Mouse (Mus musculus) lung, postnatal 0 days (tissue): Measurements from ENCODE around the gene Tango2. TPM values are rescaled to one million over a fixed set of nuclear protein-coding genes. Genes with fewer than 3 reads are reported as not detected.

Experiments used
- ATAC-seq: fragments of 200-750 bp; cut with Nextera tagmentation; 2 replicates; pipeline ENCODE4 v1.8.0; 2017; ENCODE audit warnings: moderate library complexity
- DNase-seq: peaks from one replicate; pipeline ENCODE4 v3.0.0-alpha.2; 2016; ENCODE audit warnings: low spot score
- H3K27ac ChIP-seq: fragments of 300-500 bp; sonication (generic); 2 replicates; pipeline ENCODE4 v1.5.1; 2014; ENCODE audit warnings: antibody characterized with exemption, mild to moderate bottlenecking, low read length, mixed read lengths
- H3K27me3 ChIP-seq: fragments of 300-500 bp; sonication (generic); replicated peaks from 2 replicates; pipeline ENCODE4 v1.6.1; 2014; ENCODE audit warnings: low read length, mixed read lengths; ENCODE audit not compliant: insufficient read depth
- H3K36me3 ChIP-seq: fragments of 300-500 bp; sonication (generic); 2 replicates; pipeline ENCODE4 v1.6.1; 2014; ENCODE audit warnings: low read length, mixed read lengths; ENCODE audit not compliant: insufficient read depth
- H3K4me1 ChIP-seq: fragments of 300-500 bp; sonication (generic); 2 replicates; pipeline ENCODE4 v1.6.1; 2014; ENCODE audit warnings: antibody characterized with exemption, low read depth, low read length, mixed read lengths; ENCODE audit not compliant: insufficient read depth
- H3K4me2 ChIP-seq: fragments of 300-500 bp; sonication (generic); replicated peaks from 2 replicates; pipeline ENCODE4 v1.6.1; 2014; ENCODE audit warnings: low read depth, mild to moderate bottlenecking, low read length, moderate library complexity, mixed read lengths
- H3K4me3 ChIP-seq: fragments of 300-500 bp; sonication (generic); 2 replicates; pipeline ENCODE4 v1.5.1; 2014; ENCODE audit warnings: low read depth, low read length
- H3K9ac ChIP-seq: fragments of 300-500 bp; sonication (generic); replicated peaks from 2 replicates; pipeline ENCODE4 v1.6.1; 2014; ENCODE audit warnings: low read depth, mild to moderate bottlenecking
- H3K9me3 ChIP-seq: fragments of 300-500 bp; sonication (generic); 2 replicates; pipeline ENCODE4 v1.6.1; 2016; ENCODE audit warnings: low read length, mixed read lengths
- CTCF ChIP-seq: IDR thresholded peaks from 2 replicates; pipeline ENCODE4 v1.5.1; 2016; ENCODE audit warnings: antibody characterized with exemption, mild to moderate bottlenecking
- EP300 ChIP-seq: IDR thresholded peaks from 2 replicates; pipeline ENCODE4 v1.6.1; 2016; ENCODE audit warnings: antibody characterized with exemption, mild to moderate bottlenecking, control low read depth
- WGBS: fragments of 180-500 bp; shearing (Covaris S2); extraction: QIAGEN DNeasy Blood & Tissue Kit; methylation state at CpG from one replicate; pipeline ENCODE4 v1.1.7; 2014; 5-methylcytosine and 5-hydroxymethylcytosine counted together
- polyA plus RNA-seq: library from polyadenylated mRNA; unstranded; fragments of >200 nt; fragmentation: Nextera tagmentation; extraction: Ambion mirVana; gene quantifications from 2 replicates; pipeline ENCODE4 v1.2.1, GENCODE M21; 2015

Tango2 gene
- polyA plus RNA-seq, 1 experiment from 2014 or later: 25.2 TPM

DNA sequence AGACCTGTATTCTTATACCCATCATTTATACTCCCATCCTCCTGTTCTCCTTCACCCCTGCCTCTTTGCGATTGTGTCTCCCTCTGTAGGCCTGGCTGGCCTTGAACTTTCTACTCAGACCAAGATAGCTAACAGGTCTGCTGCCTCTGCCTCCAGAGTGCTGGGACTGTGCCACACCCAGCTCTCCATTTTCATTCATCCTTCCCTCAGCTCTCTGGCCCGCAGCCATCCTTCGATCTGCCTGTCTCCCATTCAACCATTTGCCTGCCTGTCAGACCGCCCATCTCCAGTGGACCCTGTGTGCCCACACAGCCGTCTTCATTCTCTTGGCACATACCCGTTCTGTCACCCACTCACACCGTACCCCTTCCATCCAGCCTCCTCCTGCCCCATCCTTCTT is 36.3 kb upstream of the Tango2 start:
- Histone ChIP-seq H3K4me3 (no peak overlapping the region), H3K4me2 (no peak overlapping the region), H3K9ac (no peak overlapping the region), H3K4me1 (peaks cover 15% of the 10 kb centered on the region; the same call in 1 of the 2 replicates), H3K27ac (no peak overlapping the region), H3K9me3 (no peaks in the 10 kb centered on the region), H3K36me3 (no peaks in the 10 kb centered on the region), H3K27me3 (no peaks in the 10 kb centered on the region)
- no peak for DNase-seq
- 73% methylated on average over 7 of the region's 7 CpGs for WGBS
- TF ChIP-seq CTCF (no peak), EP300 (no peak)
- no peak for ATAC-seq

GRCm38 (mm10) chr16:18383756-18384155 is 35.9 kb upstream of the Tango2 start:
- no peaks in the 10 kb centered on the region for H3K36me3 ChIP-seq
- H3K27ac ChIP-seq: no peak overlapping the region

GRCm38 (mm10) chr16:18383045-18383726 is 35.3 kb upstream of the Tango2 start:
- no peak overlapping the region for H3K4me2 ChIP-seq
- 64% methylated on average over 9 of the region's 9 CpGs for WGBS
- H3K36me3 ChIP-seq: no peaks in the 10 kb centered on the region
- no peak overlapping the region for H3K4me3 ChIP-seq
- DNase-seq: no peak
- no peaks in the 10 kb centered on the region for H3K9me3 ChIP-seq
- H3K9ac ChIP-seq: no peak overlapping the region
- no peak for ATAC-seq
- H3K4me1 ChIP-seq: peaks cover 7% of the 10 kb centered on the region; the same call in 1 of the 2 replicates
- no peaks in the 10 kb centered on the region for H3K27me3 ChIP-seq
- H3K27ac ChIP-seq: no peak overlapping the region
- TF ChIP-seq CTCF (no peak), EP300 (no peak)

More at GRCm38 (mm10) chr16:18383756-18384155, 35.9 kb upstream of the Tango2 start:
- Histone ChIP-seq H3K9ac (no peak overlapping the region), H3K4me1 (peaks cover 11% of the 10 kb centered on the region; the same call in 1 of the 2 replicates), H3K4me2 (no peak overlapping the region), H3K4me3 (no peak overlapping the region), H3K27me3 (no peaks in the 10 kb centered on the region), H3K9me3 (no peaks in the 10 kb centered on the region)
- ATAC-seq: 0 out of 2 replicates have a peak, but pooled peaks have one; percentile 18
- no peak for DNase-seq
- WGBS: 40% methylated on average over 3 of the region's 3 CpGs
- TF ChIP-seq CTCF: no peak
- TF ChIP-seq EP300: no peak

DNA sequence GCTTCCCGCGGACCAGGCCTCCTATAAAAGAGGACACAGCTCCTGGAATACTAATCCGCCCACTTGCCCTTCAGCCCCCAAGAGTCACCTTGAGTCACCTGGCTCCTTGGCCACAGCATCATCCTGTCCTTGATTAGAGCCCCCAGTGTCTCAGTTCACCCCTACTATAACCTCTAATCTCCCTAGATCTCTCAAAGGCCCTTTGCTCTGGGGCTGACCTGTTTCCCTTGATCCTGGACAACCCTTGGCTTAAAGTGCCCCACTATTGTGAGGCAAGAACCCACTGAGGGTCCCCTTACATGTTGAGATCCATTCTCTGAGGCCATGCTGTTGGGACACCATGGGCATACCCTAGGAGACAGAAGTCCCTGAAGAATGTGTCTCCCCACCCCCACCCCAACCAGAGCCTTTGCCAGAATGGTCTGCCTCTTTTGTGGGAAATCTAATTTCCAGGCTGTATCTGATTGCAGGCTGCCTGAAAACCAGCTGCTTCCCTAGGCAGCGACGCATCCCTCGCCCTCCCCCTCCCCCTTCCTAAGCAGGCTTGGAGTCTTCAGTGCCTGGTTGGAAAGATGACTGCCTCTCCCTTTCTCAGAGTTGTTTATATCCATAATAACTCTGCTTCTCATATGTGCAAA is 33.8 kb upstream of the Tango2 start:
- H3K4me3 ChIP-seq: no peak overlapping the region
- no peak for TF ChIP-seq CTCF
- no peak for TF ChIP-seq EP300
- no peaks in the 10 kb centered on the region for H3K27me3 ChIP-seq
- WGBS: 75% methylated on average over 6 of the region's 6 CpGs
- peaks cover 7% of the 10 kb centered on the region; the same call in 1 of the 2 replicates for H3K4me1 ChIP-seq
- DNase-seq (peak; percentile 43), ATAC-seq (peak; percentile 23; the same call in 1 of the 2 replicates)
- no peaks in the 10 kb centered on the region for H3K9me3 ChIP-seq
- no peak overlapping the region for H3K27ac ChIP-seq
- H3K36me3 ChIP-seq: no peaks in the 10 kb centered on the region
- H3K9ac ChIP-seq: no peak overlapping the region
- no peak overlapping the region for H3K4me2 ChIP-seq

DNA sequence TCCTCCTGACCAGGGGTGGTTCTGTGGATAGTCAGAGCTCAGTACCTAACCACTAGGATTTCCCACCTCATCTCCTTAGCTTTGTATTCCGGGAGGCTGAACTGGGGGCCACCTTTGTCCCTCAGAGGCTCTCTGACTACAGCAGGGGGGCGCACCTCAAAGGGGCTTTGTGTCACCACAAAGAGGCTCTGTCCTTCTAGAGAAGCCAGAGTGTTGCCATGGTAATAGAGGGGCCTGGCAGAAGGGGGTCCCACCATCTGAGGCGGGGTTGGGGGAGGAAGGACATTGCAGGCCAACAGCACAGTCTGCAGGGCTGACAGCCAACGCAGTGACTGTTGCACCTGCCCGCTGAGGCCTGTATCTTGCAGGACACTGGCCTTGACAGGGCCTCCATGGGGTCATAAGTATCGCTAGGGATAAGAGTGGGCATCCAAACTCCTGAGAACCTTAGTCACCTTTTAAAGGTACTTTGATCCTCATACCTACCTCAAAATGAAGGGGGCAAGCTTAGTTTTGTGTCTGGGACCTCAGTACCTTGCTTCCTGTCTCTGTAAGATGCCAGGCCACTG is 32.7 kb upstream of the Tango2 start:
- Histone ChIP-seq H3K27me3 (no peaks in the 10 kb centered on the region), H3K4me2 (no peak overlapping the region), H3K27ac (no peak overlapping the region), H3K4me3 (no peak overlapping the region), H3K36me3 (no peaks in the 10 kb centered on the region), H3K9ac (no peak overlapping the region), H3K4me1 (peaks cover 7% of the 10 kb centered on the region; the same call in 1 of the 2 replicates), H3K9me3 (no peaks in the 10 kb centered on the region)
- TF ChIP-seq CTCF: no peak
- no peak for TF ChIP-seq EP300
- no peak for DNase-seq
- 45% methylated on average over 6 of the region's 6 CpGs for WGBS
- ATAC-seq: no peak

- Histone ChIP-seq H3K36me3 (no peaks in the 10 kb centered on the region), H3K27ac (no peak overlapping the region), H3K4me1 (peaks cover 7% of the 10 kb centered on the region; the same call in 1 of the 2 replicates), H3K4me2 (no peak overlapping the region), H3K9me3 (no peaks in the 10 kb centered on the region), H3K27me3 (no peaks in the 10 kb centered on the region), H3K4me3 (no peak overlapping the region), H3K9ac (no peak overlapping the region)
- TF ChIP-seq CTCF (no peak), EP300 (no peak)
- DNase-seq (no peak), ATAC-seq (no peak)
- 78% methylated on average over 8 of the region's 8 CpGs for WGBS
Observed at GRCm38 (mm10) chr16:18379338-18380001, 31.6 kb upstream of the Tango2 start.
